Mouse (Mus musculus): ENCODE results near the gene Mrpl16. TPM values are rescaled to one million over a fixed set of nuclear protein-coding genes. Genes with fewer than 3 reads are reported as not detected.

Gene Mrpl16
- polyA plus RNA-seq, 1 experiment from 2014 or later = 48.6 TPM

- Histone ChIP-seq H3K36me3 (ENCODE audit: control insufficient read depth, insufficient read depth, low read length) (no peaks in the 10 kb centered on the region), H3K4me3 (ENCODE audit: low read depth, low read length) (no peak overlapping the region), H3K9me3 (ENCODE audit: control insufficient read depth, low read length) (no peaks in the 10 kb centered on the region), H3K4me2 (ENCODE audit: low read depth) (no peak overlapping the region), H3K9ac (ENCODE audit: low read length) (no peak overlapping the region), H3K27me3 (ENCODE audit: control insufficient read depth, insufficient read depth, low read length) (no peaks in the 10 kb centered on the region), H3K4me1 (ENCODE audit: control insufficient read depth, insufficient read depth, low read length) (no peaks in the 10 kb centered on the region), H3K27ac (ENCODE audit: low read depth, low read length) (no peak overlapping the region)
- ATAC-seq (ENCODE audit: insufficient read depth, low FRiP score, low TSS enrichment) (no peak), DNase-seq (ENCODE audit: low spot score) (no peak)
- 89% methylated on average over 1 of the region's 1 CpGs for WGBS
Measured at GRCm38 (mm10) chr19:11810856-11811255, 40.7 kb downstream of the Mrpl16 start.

GRCm38 (mm10) chr19:11811688-11812365 is 41.6 kb downstream of the Mrpl16 start:
- peak; percentile 29 for DNase-seq (ENCODE audit: low spot score)
- no peaks in the 10 kb centered on the region for H3K36me3 ChIP-seq (ENCODE audit: control insufficient read depth, insufficient read depth, low read length)
- no peaks in the 10 kb centered on the region for H3K4me1 ChIP-seq (ENCODE audit: control insufficient read depth, insufficient read depth, low read length)
- no peak overlapping the region for H3K4me2 ChIP-seq (ENCODE audit: low read depth)
- ATAC-seq (ENCODE audit: insufficient read depth, low FRiP score, low TSS enrichment) = peak; percentile 82
- no peak overlapping the region for H3K9ac ChIP-seq (ENCODE audit: low read length)
- no peak overlapping the region for H3K27ac ChIP-seq (ENCODE audit: low read depth, low read length)
- peaks cover 2% of the 10 kb centered on the region; the same call in 1 of the 2 replicates for H3K27me3 ChIP-seq (ENCODE audit: control insufficient read depth, insufficient read depth, low read length)
- H3K9me3 ChIP-seq (ENCODE audit: control insufficient read depth, low read length) = no peaks in the 10 kb centered on the region
- whole genome bisulfite sequencing = 53% methylated on average over 5 of the region's 5 CpGs
- no peak overlapping the region for H3K4me3 ChIP-seq (ENCODE audit: low read depth, low read length)

GRCm38 (mm10) chr19:11813136-11813535 is 42.9 kb downstream of the Mrpl16 start:
- DNase-seq (ENCODE audit: low spot score) (no peak), ATAC-seq (ENCODE audit: insufficient read depth, low FRiP score, low TSS enrichment) (no peak)
- Histone ChIP-seq H3K4me3 (ENCODE audit: low read depth, low read length) (no peak overlapping the region), H3K9ac (ENCODE audit: low read length) (no peak overlapping the region), H3K4me1 (ENCODE audit: control insufficient read depth, insufficient read depth, low read length) (no peaks in the 10 kb centered on the region), H3K27me3 (ENCODE audit: control insufficient read depth, insufficient read depth, low read length) (peaks cover 15% of the 10 kb centered on the region), H3K9me3 (ENCODE audit: control insufficient read depth, low read length) (no peaks in the 10 kb centered on the region), H3K27ac (ENCODE audit: low read depth, low read length) (no peak overlapping the region), H3K36me3 (ENCODE audit: control insufficient read depth, insufficient read depth, low read length) (no peaks in the 10 kb centered on the region), H3K4me2 (ENCODE audit: low read depth) (no peak overlapping the region)
- WGBS = 80% methylated on average over 4 of the region's 4 CpGs

GRCm38 (mm10) chr19:11813649-11814048 is 43.5 kb downstream of the Mrpl16 start:
- H3K27ac ChIP-seq (ENCODE audit: low read depth, low read length) = no peak overlapping the region
- no peak overlapping the region for H3K4me3 ChIP-seq (ENCODE audit: low read depth, low read length)
- 11% methylated on average over 8 of the region's 8 CpGs for WGBS
- no peak for ATAC-seq (ENCODE audit: insufficient read depth, low FRiP score, low TSS enrichment)
- H3K36me3 ChIP-seq (ENCODE audit: control insufficient read depth, insufficient read depth, low read length) = no peaks in the 10 kb centered on the region
- H3K4me1 ChIP-seq (ENCODE audit: control insufficient read depth, insufficient read depth, low read length) = no peaks in the 10 kb centered on the region
- peaks cover 20% of the 10 kb centered on the region for H3K27me3 ChIP-seq (ENCODE audit: control insufficient read depth, insufficient read depth, low read length)
- H3K9me3 ChIP-seq (ENCODE audit: control insufficient read depth, low read length) = no peaks in the 10 kb centered on the region
- H3K4me2 ChIP-seq (ENCODE audit: low read depth) = no peak overlapping the region
- DNase-seq (ENCODE audit: low spot score) = no peak
- no peak overlapping the region for H3K9ac ChIP-seq (ENCODE audit: low read length)

- 73% methylated on average over 6 of the region's 6 CpGs for WGBS
- DNase-seq (ENCODE audit: low spot score) = no peak
- no peaks in the 10 kb centered on the region for H3K4me1 ChIP-seq (ENCODE audit: control insufficient read depth, insufficient read depth, low read length)
- no peaks in the 10 kb centered on the region for H3K9me3 ChIP-seq (ENCODE audit: control insufficient read depth, low read length)
- no peak overlapping the region for H3K9ac ChIP-seq (ENCODE audit: low read length)
- H3K4me3 ChIP-seq (ENCODE audit: low read depth, low read length) = no peak overlapping the region
- H3K27me3 ChIP-seq (ENCODE audit: control insufficient read depth, insufficient read depth, low read length) = peaks cover 32% of the 10 kb centered on the region
- no peak for ATAC-seq (ENCODE audit: insufficient read depth, low FRiP score, low TSS enrichment)
- no peaks in the 10 kb centered on the region for H3K36me3 ChIP-seq (ENCODE audit: control insufficient read depth, insufficient read depth, low read length)
- H3K4me2 ChIP-seq (ENCODE audit: low read depth) = no peak overlapping the region
- no peak overlapping the region for H3K27ac ChIP-seq (ENCODE audit: low read depth, low read length)
Measured at GRCm38 (mm10) chr19:11814742-11815333, 44.6 kb downstream of the Mrpl16 start.

- ATAC-seq (ENCODE audit: insufficient read depth, low FRiP score, low TSS enrichment) (no peak), DNase-seq (ENCODE audit: low spot score) (no peak)
- Histone ChIP-seq H3K4me1 (ENCODE audit: control insufficient read depth, insufficient read depth, low read length) (no peaks in the 10 kb centered on the region), H3K9me3 (ENCODE audit: control insufficient read depth, low read length) (no peaks in the 10 kb centered on the region), H3K27ac (ENCODE audit: low read depth, low read length) (no peak overlapping the region), H3K4me3 (ENCODE audit: low read depth, low read length) (no peak overlapping the region), H3K4me2 (ENCODE audit: low read depth) (no peak overlapping the region), H3K36me3 (ENCODE audit: control insufficient read depth, insufficient read depth, low read length) (no peaks in the 10 kb centered on the region), H3K27me3 (ENCODE audit: control insufficient read depth, insufficient read depth, low read length) (peaks cover 36% of the 10 kb centered on the region), H3K9ac (ENCODE audit: low read length) (no peak overlapping the region)
- 20% methylated on average over 6 of the region's 6 CpGs for WGBS
Measured at GRCm38 (mm10) chr19:11816706-11817105, 46.5 kb downstream of the Mrpl16 start.

- H3K4me1 ChIP-seq (ENCODE audit: control insufficient read depth, insufficient read depth, low read length) = no peaks in the 10 kb centered on the region
- H3K27ac ChIP-seq (ENCODE audit: low read depth, low read length) = no peak overlapping the region
- peaks cover 36% of the 10 kb centered on the region for H3K27me3 ChIP-seq (ENCODE audit: control insufficient read depth, insufficient read depth, low read length)
- no peak for ATAC-seq (ENCODE audit: insufficient read depth, low FRiP score, low TSS enrichment)
- 7% methylated on average over 5 of the region's 5 CpGs for WGBS
- no peaks in the 10 kb centered on the region for H3K36me3 ChIP-seq (ENCODE audit: control insufficient read depth, insufficient read depth, low read length)
- H3K9ac ChIP-seq (ENCODE audit: low read length) = no peak overlapping the region
- H3K9me3 ChIP-seq (ENCODE audit: control insufficient read depth, low read length) = no peaks in the 10 kb centered on the region
- no peak overlapping the region for H3K4me2 ChIP-seq (ENCODE audit: low read depth)
- DNase-seq (ENCODE audit: low spot score) = no peak
- H3K4me3 ChIP-seq (ENCODE audit: low read depth, low read length) = no peak overlapping the region
Measured at GRCm38 (mm10) chr19:11817586-11817985, 47.4 kb downstream of the Mrpl16 start.

GRCm38 (mm10) chr19:11818199-11819142 is 48.3 kb downstream of the Mrpl16 start:
- peak overlapping the region; percentile 59 for H3K9ac ChIP-seq (ENCODE audit: low read length)
- DNase-seq (ENCODE audit: low spot score) = peak; percentile 46
- no peaks in the 10 kb centered on the region for H3K4me1 ChIP-seq (ENCODE audit: control insufficient read depth, insufficient read depth, low read length)
- H3K27ac ChIP-seq (ENCODE audit: low read depth, low read length) = no peak overlapping the region
- H3K4me2 ChIP-seq (ENCODE audit: low read depth) = peak overlapping the region; percentile 96
- under 1% methylated on average over 63 of the region's 83 CpGs for WGBS
- peaks cover 36% of the 10 kb centered on the region for H3K27me3 ChIP-seq (ENCODE audit: control insufficient read depth, insufficient read depth, low read length)
- peak; percentile 68 for ATAC-seq (ENCODE audit: insufficient read depth, low FRiP score, low TSS enrichment)
- peak overlapping the region; percentile 58 for H3K4me3 ChIP-seq (ENCODE audit: low read depth, low read length)
- H3K9me3 ChIP-seq (ENCODE audit: control insufficient read depth, low read length) = no peaks in the 10 kb centered on the region
- no peaks in the 10 kb centered on the region for H3K36me3 ChIP-seq (ENCODE audit: control insufficient read depth, insufficient read depth, low read length)
